Mouse (Mus musculus): ENCODE measurements around the gene Gm20388. TPM values are rescaled to one million over a fixed set of nuclear protein-coding genes. Genes with fewer than 3 reads are reported as not detected.
A peak's percentile ranks its signal among the peaks of the same experiment; 100 is the strongest.

Gene Gm20388
- polyA plus RNA-seq, 1 experiment from 2014 or later = 2.5 TPM

DNA sequence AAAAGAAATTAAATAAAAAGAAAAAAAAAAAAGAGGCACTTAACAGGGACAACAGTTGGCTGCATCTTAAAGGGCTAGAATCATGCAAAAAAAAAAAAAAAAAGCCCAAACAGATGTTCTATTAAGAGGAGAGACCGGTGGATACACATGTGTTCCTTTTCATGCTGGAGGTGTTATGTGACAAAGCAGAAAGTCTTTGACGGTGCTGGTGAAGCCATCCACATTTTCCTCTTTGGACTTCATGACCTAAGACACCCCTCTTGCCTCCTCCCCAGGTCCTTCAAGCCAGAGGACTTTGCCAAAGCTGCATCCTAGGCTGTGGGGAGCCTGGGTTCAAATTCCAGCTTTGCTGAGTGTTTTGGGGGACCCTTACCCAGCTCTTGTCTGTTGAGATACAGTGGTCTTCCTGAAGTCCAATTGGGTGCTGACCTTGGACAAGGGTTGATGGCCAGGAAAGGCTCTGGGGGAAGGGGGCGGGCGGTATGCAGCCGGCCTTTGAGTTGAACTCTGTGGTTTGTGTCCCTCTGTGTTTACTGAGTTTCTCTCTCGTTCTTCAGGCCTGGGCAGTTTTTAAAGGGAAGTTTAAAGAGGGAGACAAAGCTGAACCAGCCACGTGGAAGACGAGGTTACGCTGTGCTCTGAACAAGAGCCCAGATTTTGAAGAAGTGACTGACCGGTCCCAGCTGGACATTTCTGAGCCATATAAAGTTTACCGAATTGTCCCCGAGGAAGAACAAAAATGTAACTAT is 832.7 kb downstream of the Gm20388 start:
- Histone ChIP-seq H3K9me3 (replicated peaks) (no peaks in the 10 kb centered on the region), H3K36me3 (no peaks in the 10 kb centered on the region), H3K27ac (no peak overlapping the region), H3K4me3 (no peak overlapping the region), H3K4me1 (peaks cover 23% of the 10 kb centered on the region), H3K27me3 (ENCODE audit: low read depth, poor library complexity, severe bottlenecking) (peaks cover 44% of the 10 kb centered on the region)
- no peak for DNase-seq (ENCODE audit: low spot score)
- WGBS = 77% methylated on average over 12 of the region's 12 CpGs

DNA sequence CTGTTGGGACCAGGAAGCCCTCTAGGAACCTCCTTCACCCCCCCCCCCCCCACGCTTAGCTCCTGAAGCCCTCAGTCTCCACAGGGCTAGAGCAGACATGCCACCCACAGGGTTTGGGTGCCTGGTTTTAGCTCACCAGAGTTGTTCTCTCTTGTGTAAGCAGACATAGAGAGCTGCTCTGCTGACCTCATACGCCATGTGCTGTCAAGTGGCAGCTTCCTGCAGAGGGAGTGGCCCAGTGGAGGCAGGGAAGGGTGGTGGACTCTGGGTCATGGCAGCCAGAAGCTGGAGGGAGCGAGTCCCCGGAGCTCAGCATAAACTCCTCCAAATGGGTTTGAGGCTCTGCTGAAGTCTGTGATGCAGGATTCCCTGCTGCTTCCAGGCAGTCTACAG is 833.3 kb downstream of the Gm20388 start:
- H3K27ac ChIP-seq = peak overlapping the region; percentile 30; the same call in 1 of the 2 replicates
- H3K36me3 ChIP-seq = no peaks in the 10 kb centered on the region
- H3K9me3 ChIP-seq (replicated peaks) = no peaks in the 10 kb centered on the region
- WGBS = 74% methylated on average over 4 of the region's 4 CpGs
- peaks cover 23% of the 10 kb centered on the region for H3K4me1 ChIP-seq
- peaks cover 38% of the 10 kb centered on the region for H3K27me3 ChIP-seq (ENCODE audit: low read depth, poor library complexity, severe bottlenecking)
- H3K4me3 ChIP-seq = no peak overlapping the region
- no peak for DNase-seq (ENCODE audit: low spot score)

DNA sequence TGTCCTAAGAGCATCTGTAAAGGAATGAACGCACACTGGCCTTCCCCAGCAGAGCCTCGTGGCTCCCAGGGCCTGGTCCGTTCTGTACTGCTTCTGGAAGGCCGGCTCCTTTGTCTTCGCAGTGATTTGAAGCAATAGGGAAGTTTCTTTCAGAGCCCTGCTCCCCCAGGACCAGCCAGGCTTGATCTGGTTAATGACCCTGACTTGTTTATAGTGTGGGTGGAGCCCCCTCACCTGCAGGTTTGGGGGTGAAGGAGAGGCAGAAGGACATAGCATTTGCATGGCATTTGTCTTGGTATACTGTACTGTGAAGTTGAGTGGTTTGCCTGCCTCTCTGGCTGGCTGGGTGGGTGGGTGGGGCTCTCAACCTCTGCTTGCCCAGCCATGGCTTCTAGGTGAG is 833.8 kb downstream of the Gm20388 start:
- Histone ChIP-seq H3K27me3 (ENCODE audit: low read depth, poor library complexity, severe bottlenecking) (peaks cover 33% of the 10 kb centered on the region), H3K36me3 (no peaks in the 10 kb centered on the region), H3K4me3 (no peak overlapping the region), H3K9me3 (replicated peaks) (no peaks in the 10 kb centered on the region), H3K4me1 (peaks cover 23% of the 10 kb centered on the region), H3K27ac (peak overlapping the region; percentile 30; the same call in 1 of the 2 replicates)
- 67% methylated on average over 5 of the region's 5 CpGs for WGBS
- no peak for DNase-seq (ENCODE audit: low spot score)

DNA sequence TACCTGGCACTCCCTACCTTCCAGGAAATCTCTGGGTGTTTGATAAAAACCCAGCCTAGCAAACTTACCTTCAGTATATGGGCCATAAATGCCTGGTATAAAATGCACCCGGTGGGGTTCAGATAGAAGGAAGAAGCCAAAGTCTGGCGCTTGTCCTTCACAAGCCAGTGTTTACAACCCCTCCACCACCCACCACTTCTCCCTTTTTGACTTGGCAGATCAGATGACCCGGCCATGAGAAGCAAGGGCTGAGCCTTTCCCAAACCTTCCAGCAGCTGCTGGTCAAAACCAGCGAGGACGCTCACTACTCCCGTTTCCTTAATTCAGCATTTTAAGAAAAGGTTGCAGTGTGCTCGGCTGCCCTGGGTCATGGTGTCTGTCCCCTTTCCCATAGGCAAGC is 834.6 kb downstream of the Gm20388 start:
- 65% methylated on average over 7 of the region's 7 CpGs for WGBS
- no peak overlapping the region for H3K27ac ChIP-seq
- H3K27me3 ChIP-seq (ENCODE audit: low read depth, poor library complexity, severe bottlenecking) = peaks cover 26% of the 10 kb centered on the region

DNA sequence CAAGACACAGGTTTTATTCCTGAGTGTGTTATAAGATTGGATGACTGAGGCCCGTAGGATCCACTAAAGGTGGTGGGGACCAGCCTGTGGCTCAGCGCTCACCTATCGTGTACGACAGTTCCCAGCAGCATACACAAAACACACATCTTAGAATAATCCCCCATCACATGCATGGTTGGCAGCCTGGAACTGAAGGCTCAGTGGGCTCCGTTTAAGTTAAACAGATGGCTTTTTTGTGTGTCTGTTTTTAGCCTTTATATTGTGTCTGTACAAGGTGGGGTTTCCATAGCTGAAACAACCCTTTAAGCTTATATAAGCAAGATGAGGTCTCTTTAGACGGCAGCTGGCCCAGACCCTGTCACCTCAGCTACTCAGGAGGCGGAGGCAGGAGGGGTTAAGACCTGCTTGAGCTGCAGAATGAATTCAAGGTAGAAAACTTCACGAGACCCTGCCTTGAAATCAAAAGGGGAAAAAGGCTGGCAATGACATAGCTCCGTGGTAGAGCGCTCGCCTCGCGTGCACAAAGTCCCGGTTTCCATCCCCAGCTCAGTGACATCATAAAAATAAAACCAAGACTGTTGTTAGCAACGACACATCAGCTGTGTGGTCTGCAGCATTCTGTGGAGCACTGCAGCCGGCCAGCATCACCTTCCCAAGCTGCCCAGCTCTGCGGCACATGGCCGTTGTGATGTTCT is 835.5 kb downstream of the Gm20388 start:
- WGBS = 81% methylated on average over 18 of the region's 18 CpGs
- no peak for DNase-seq (ENCODE audit: low spot score)
- no peak overlapping the region for H3K27ac ChIP-seq
- no peak overlapping the region for H3K4me3 ChIP-seq
- no peaks in the 10 kb centered on the region for H3K9me3 ChIP-seq (replicated peaks)
- peaks cover 29% of the 10 kb centered on the region for H3K4me1 ChIP-seq
- H3K27me3 ChIP-seq (ENCODE audit: low read depth, poor library complexity, severe bottlenecking) = peaks cover 32% of the 10 kb centered on the region
- H3K36me3 ChIP-seq = no peaks in the 10 kb centered on the region

More for the DNA sequence above, 834.6 kb downstream of the Gm20388 start:
- peaks cover 23% of the 10 kb centered on the region for H3K4me1 ChIP-seq
- H3K9me3 ChIP-seq (replicated peaks) = no peaks in the 10 kb centered on the region
- DNase-seq (ENCODE audit: low spot score) = no peak
- H3K4me3 ChIP-seq = no peak overlapping the region
- H3K36me3 ChIP-seq = no peaks in the 10 kb centered on the region

DNA sequence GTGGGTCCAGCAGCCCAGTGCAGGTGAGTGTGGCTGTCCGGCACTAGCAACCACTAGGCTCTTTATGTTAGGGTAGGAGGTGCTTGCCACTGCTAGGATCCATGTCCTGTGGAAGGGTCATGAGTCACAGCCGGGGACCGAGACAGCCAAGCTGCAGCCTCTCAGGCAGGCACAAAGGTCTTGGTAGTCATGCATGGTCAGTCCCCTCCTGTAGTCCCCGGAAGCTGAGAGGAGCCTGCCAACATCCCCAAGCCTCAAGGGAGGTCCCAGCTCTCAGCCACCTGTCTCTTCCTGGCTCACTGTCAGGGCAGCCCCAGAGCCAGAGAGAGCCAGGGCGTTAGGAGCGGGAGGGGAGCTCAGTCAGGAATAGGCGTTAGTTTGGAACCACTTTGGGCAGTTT is 836.6 kb downstream of the Gm20388 start:
- H3K4me1 ChIP-seq = peaks cover 40% of the 10 kb centered on the region
- no peaks in the 10 kb centered on the region for H3K36me3 ChIP-seq
- no peak overlapping the region for H3K27ac ChIP-seq
- H3K4me3 ChIP-seq = no peak overlapping the region
- H3K27me3 ChIP-seq (ENCODE audit: low read depth, poor library complexity, severe bottlenecking) = peaks cover 32% of the 10 kb centered on the region
- 87% methylated on average over 7 of the region's 7 CpGs for WGBS
- DNase-seq (ENCODE audit: low spot score) = no peak
- no peaks in the 10 kb centered on the region for H3K9me3 ChIP-seq (replicated peaks)

DNA sequence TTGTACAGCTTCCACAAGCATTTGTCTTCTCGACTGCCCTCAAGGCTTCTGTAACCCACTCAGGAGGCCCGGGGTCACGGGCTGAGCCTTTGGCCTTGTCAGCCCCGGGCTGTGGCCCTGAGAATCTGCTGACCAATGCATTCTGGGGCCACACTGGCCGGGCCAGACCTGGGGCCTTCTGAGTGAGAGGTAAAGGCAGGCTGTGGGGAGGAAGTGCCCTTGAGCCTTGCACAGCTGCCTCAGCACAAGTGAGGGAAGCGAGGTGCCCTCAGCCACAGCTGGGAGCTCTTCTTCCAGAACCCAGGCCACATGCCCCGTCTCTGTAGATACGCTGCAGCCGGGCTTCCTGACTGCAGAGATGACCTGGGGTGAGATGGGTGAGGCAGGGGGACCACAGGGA is 840.0 kb downstream of the Gm20388 start:
- Histone ChIP-seq H3K4me3 (no peak overlapping the region), H3K9me3 (replicated peaks) (no peaks in the 10 kb centered on the region), H3K4me1 (peaks cover 43% of the 10 kb centered on the region), H3K36me3 (no peaks in the 10 kb centered on the region), H3K27me3 (ENCODE audit: low read depth, poor library complexity, severe bottlenecking) (peaks cover 58% of the 10 kb centered on the region), H3K27ac (peak overlapping the region; percentile 33; the same call in 1 of the 2 replicates)
- DNase-seq (ENCODE audit: low spot score) = no peak
- WGBS = 77% methylated on average over 9 of the region's 9 CpGs

DNA sequence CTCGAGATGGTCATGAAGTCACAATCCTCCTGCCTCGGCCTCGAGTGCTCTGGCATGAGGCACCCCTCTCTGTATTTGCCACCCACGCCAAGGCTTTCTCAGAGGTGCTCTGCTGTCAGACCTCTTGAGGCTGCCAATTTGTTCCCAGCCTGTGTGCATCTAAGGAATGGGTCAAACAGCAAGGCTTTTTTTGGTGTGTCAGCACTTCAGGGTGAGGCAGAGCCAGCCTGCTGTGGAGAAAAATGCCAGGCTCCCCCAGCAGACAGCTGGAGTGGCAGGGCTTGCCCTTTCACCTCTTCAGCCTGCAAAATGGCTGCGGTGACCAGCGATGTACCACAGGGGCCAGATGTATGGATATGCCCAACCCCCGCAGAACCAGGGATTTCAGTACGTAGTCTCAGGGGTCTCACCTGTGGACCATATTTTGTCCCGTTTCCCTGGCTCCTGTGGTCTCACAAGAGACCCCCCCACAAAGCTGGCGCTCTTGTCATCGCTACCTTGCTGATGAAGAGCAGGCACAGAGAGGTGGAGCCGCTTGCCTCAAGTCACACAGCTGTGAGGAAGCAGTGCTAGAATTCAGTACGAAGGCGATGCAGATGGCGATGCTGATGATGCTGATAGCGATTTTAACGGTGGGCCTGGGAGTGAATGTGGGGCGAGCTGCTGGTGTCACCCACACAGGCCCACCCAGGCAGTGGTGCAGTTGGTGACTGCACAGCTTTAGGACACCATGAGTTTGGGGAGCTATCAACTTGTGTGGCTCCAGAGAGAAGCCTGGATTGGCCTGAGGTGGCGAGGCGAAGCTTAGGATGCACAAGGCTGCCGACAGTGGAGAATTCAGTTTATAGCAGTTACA is 840.8 kb downstream of the Gm20388 start:
- Histone ChIP-seq H3K9me3 (replicated peaks) (no peaks in the 10 kb centered on the region), H3K27ac (peak overlapping the region; percentile 68)
- 68% methylated on average over 21 of the region's 21 CpGs for WGBS

DNA sequence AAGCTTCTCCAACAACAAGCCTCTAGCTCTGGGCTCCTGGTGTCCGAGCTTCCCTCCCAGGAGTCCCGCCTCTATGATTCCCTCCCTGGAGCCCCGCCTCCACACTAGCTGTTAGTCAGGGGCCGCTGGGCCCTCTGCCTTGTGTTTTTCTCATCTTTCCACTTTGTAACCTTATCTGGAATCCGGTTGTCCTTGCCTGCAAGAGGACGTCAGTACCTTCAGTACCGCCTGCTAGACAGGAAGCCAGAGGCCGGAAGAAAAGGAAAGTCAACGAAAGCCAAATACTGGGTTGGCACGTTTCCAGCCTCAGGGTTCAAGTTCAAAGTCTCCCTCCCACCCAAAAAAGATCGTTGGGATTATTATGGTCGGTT is 841.4 kb downstream of the Gm20388 start:
- peaks cover 41% of the 10 kb centered on the region for H3K4me1 ChIP-seq
- H3K27me3 ChIP-seq (ENCODE audit: low read depth, poor library complexity, severe bottlenecking) = peaks cover 54% of the 10 kb centered on the region
- H3K27ac ChIP-seq = peak overlapping the region; percentile 68
- DNase-seq (ENCODE audit: low spot score) = peak; percentile 51
- no peaks in the 10 kb centered on the region for H3K9me3 ChIP-seq (replicated peaks)
- WGBS = 13% methylated on average over 12 of the region's 12 CpGs
- no peak overlapping the region for H3K4me3 ChIP-seq
- no peaks in the 10 kb centered on the region for H3K36me3 ChIP-seq

More for the DNA sequence above, 840.8 kb downstream of the Gm20388 start:
- no peaks in the 10 kb centered on the region for H3K36me3 ChIP-seq
- no peak overlapping the region for H3K4me3 ChIP-seq
- peaks cover 44% of the 10 kb centered on the region for H3K4me1 ChIP-seq
- H3K27me3 ChIP-seq (ENCODE audit: low read depth, poor library complexity, severe bottlenecking) = peaks cover 57% of the 10 kb centered on the region
- DNase-seq (ENCODE audit: low spot score) = no peak

DNA sequence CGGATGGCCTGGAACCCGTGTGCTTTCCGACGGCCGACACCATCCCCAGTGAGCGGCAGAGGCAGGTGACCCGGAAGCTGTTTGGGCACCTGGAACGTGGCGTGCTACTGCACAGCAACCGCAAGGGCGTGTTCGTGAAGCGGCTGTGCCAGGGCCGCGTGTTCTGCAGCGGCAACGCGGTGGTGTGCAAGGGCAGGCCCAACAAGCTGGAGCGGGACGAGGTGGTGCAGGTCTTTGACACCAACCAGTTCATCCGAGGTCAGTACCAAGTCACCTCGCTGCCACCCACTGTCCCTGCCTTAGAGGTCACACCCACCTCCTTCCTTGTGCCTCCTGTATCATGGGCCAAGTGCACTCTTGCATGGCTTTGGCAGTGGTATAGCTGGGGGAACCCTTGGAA is 842.8 kb downstream of the Gm20388 start:
- no peak overlapping the region for H3K27ac ChIP-seq
- H3K4me1 ChIP-seq = peaks cover 45% of the 10 kb centered on the region
- H3K36me3 ChIP-seq = no peaks in the 10 kb centered on the region
- no peak for DNase-seq (ENCODE audit: low spot score)
- H3K4me3 ChIP-seq = no peak overlapping the region
- no peaks in the 10 kb centered on the region for H3K9me3 ChIP-seq (replicated peaks)
- peaks cover 50% of the 10 kb centered on the region for H3K27me3 ChIP-seq (ENCODE audit: low read depth, poor library complexity, severe bottlenecking)
- 91% methylated on average over 22 of the region's 22 CpGs for WGBS

DNA sequence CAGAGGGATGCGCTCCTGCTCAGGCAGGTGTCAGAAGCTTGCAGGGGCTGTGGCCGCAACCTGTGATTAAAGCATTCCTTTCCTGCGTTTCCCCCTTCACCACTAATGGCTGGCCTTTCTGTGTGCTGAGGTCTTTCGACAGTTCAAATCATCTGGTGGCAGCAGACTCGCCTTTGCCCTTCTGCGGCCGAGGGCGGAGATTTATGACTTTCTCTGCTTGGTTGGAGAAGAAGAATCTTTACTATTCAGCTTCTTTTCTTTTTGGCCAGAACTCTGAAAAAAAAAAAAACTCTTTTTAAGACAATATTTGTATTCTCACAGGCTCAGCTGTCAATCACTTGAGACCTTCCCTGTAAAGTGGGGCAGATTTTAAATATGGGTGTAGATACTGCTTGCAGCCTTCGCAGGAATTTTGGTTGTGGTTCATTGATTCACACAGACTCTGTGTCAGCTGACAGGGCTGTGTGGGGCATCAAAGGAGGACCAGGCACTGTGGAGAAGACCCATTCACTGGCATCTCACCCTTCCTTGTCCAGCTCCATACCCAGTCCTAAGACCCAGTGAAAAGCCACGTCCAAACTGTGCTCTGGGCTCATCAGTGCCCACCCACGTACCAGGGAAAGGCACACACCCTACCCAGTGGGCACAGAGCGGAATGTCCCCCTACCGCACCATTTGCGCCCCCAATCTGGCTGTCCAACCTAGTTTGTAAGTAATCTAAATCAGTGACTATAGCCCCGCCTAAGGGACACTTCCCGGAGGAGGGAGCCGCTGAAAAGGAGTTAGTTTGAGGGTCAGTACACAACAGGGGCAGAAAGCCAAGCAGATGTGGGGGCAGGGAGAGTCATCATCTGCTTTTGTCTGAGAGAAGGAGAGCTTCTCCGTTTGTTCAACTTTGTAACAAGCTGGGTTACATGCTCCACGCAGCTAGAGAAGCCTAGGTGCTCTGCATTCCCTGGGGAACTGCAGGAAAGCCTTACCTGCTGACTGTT is 845.0 kb downstream of the Gm20388 start:
- no peaks in the 10 kb centered on the region for H3K9me3 ChIP-seq (replicated peaks)
- H3K4me3 ChIP-seq = no peak overlapping the region
- no peaks in the 10 kb centered on the region for H3K36me3 ChIP-seq
- WGBS = 47% methylated on average over 19 of the region's 19 CpGs
- DNase-seq (ENCODE audit: low spot score) = no peak
- H3K4me1 ChIP-seq = peaks cover 43% of the 10 kb centered on the region
- H3K27ac ChIP-seq = no peak overlapping the region
- H3K27me3 ChIP-seq (ENCODE audit: low read depth, poor library complexity, severe bottlenecking) = peaks cover 60% of the 10 kb centered on the region

DNA sequence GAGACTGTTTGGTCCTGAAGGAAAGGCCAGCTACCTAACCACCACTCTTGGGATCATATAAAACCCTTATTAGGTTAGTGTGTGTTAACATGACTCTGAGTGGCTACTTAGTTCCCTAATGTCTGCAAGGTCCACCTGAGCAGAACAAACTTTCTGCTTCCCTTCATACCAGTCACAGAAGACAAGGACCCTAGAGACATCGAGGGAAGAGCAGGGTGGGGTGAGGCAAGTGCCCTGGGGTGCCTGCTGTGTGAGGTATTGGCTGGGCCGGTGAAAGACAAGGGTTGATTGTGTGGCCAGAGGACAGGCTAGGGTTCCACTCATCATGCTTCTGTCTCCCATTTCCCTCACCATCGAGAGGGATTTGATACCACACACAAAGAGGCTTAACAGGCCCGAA is 847.4 kb downstream of the Gm20388 start:
- Histone ChIP-seq H3K4me1 (peaks cover 25% of the 10 kb centered on the region), H3K4me3 (no peak overlapping the region), H3K27ac (no peak overlapping the region), H3K36me3 (no peaks in the 10 kb centered on the region), H3K9me3 (replicated peaks) (no peaks in the 10 kb centered on the region), H3K27me3 (ENCODE audit: low read depth, poor library complexity, severe bottlenecking) (peaks cover 56% of the 10 kb centered on the region)
- WGBS = 74% methylated on average over 4 of the region's 4 CpGs
- no peak for DNase-seq (ENCODE audit: low spot score)
